Mouse (Mus musculus): ENCODE results near the gene Eif4a2. TPM values are rescaled to one million over a fixed set of nuclear protein-coding genes. Genes with fewer than 3 reads are reported as not detected.
"Not testable (repeated sequence)": the region's sequence is repeated elsewhere in the genome, so short reads cannot be mapped to it uniquely, and the experiment has no call there.

The Eif4a2 gene
- 49.1 and 52.5 TPM in 2 replicates for polyA plus RNA-seq (2015; fragmentation: Nextera tagmentation; extraction: Ambion mirVana)

- H3K4me1 ChIP-seq (ENCODE audit: insufficient read depth) = peaks cover 26% of the 10 kb centered on the region
- H3K4me3 ChIP-seq (ENCODE audit: low read depth, low read length) = peak within 1 kb of the TSS; percentile 94
- H3K9ac ChIP-seq (replicated peaks) = peak within 1 kb of the TSS; percentile 96
- H3K27ac ChIP-seq (ENCODE audit: low read depth) = peak within 1 kb of the TSS; percentile 96
- under 1% methylated on average over 71 of the region's 71 CpGs for WGBS (ENCODE audit: insufficient replicate concordance)
- H3K36me3 ChIP-seq (replicated peaks; ENCODE audit: insufficient read depth, low read length) = peaks cover 34% of the 10 kb centered on the region
- H3K4me2 ChIP-seq (ENCODE audit: low read depth, low read length) = peak within 1 kb of the TSS; percentile 89
- ATAC-seq = peak; percentile 92
- DNase-seq = peak; percentile 93
- no peaks in the 10 kb centered on the region for H3K27me3 ChIP-seq (ENCODE audit: insufficient read depth, low read length)
- no peaks in the 10 kb centered on the region for H3K9me3 ChIP-seq (ENCODE audit: low read length)
- TF ChIP-seq EP300 (IDR thresholded peaks at IDR 0.05; ENCODE audit: low read depth) (peak; percentile 40; the same call in 1 of the 2 replicates), CTCF (IDR thresholded peaks at IDR 0.05; ENCODE audit: low read depth) (peak; percentile 48)
Observed at GRCm38 (mm10) chr16:23107231-23107942, at the start of gene Eif4a2. TSS of gene Eif4a2 (plus strand) at chr16:23107444.

- H3K4me3 ChIP-seq (ENCODE audit: low read depth, low read length) = peak within 1 kb of the TSS; percentile 42
- WGBS (ENCODE audit: insufficient replicate concordance) = 62% methylated on average over 1 of the region's 1 CpGs
- peak; percentile 89 for ATAC-seq
- H3K9me3 ChIP-seq (ENCODE audit: low read length); H3K27me3 ChIP-seq (ENCODE audit: insufficient read depth, low read length); H3K36me3 ChIP-seq (replicated peaks; ENCODE audit: insufficient read depth, low read length); H3K4me1 ChIP-seq (ENCODE audit: insufficient read depth): not testable (repeated sequence)
- H3K4me2 ChIP-seq (ENCODE audit: low read depth, low read length) = peak within 1 kb of the TSS; percentile 40; the same call in 1 of the 2 replicates
- TF ChIP-seq EP300 (IDR thresholded peaks at IDR 0.05; ENCODE audit: low read depth) = peak; percentile 78
- peak within 1 kb of the TSS; percentile 63 for H3K9ac ChIP-seq (replicated peaks)
- DNase-seq = peak; percentile 60
- H3K27ac ChIP-seq (ENCODE audit: low read depth) = peak within 1 kb of the TSS; percentile 89
Observed at GRCm38 (mm10) chr16:23057668-23058447, 49.4 kb upstream of the Eif4a2 start, which contains the start of gene Kng1. TSS of gene Kng1 (plus strand) at chr16:23057865.

GRCm38 (mm10) chr16:23059630-23060029, 47.6 kb upstream of the Eif4a2 start:
- H3K27me3 ChIP-seq (ENCODE audit: insufficient read depth, low read length); H3K36me3 ChIP-seq (replicated peaks; ENCODE audit: insufficient read depth, low read length); H3K9ac ChIP-seq (replicated peaks); H3K9me3 ChIP-seq (ENCODE audit: low read length); DNase-seq; H3K4me1 ChIP-seq (ENCODE audit: insufficient read depth); ATAC-seq: not testable (repeated sequence)
- Histone ChIP-seq H3K4me2 (ENCODE audit: low read depth, low read length) (peak overlapping the region; percentile 56; the same call in 1 of the 2 replicates), H3K4me3 (ENCODE audit: low read depth, low read length) (peak overlapping the region; percentile 42; the same call in 1 of the 2 replicates), H3K27ac (ENCODE audit: low read depth) (peak overlapping the region; percentile 57)
- 39% methylated on average over 4 of the region's 4 CpGs for WGBS (ENCODE audit: insufficient replicate concordance)

- not testable (repeated sequence) for H3K4me1 ChIP-seq (ENCODE audit: insufficient read depth); H3K36me3 ChIP-seq (replicated peaks; ENCODE audit: insufficient read depth, low read length); H3K27me3 ChIP-seq (ENCODE audit: insufficient read depth, low read length); ATAC-seq; H3K9me3 ChIP-seq (ENCODE audit: low read length); DNase-seq; H3K4me3 ChIP-seq (ENCODE audit: low read depth, low read length); H3K27ac ChIP-seq (ENCODE audit: low read depth); H3K9ac ChIP-seq (replicated peaks)
- 82% methylated on average over 5 of the region's 5 CpGs for WGBS (ENCODE audit: insufficient replicate concordance)
- peak overlapping the region; percentile 56 for H3K4me2 ChIP-seq (ENCODE audit: low read depth, low read length)
Observed at GRCm38 (mm10) chr16:23060781-23061325, 46.4 kb upstream of the Eif4a2 start.

- H3K27me3 ChIP-seq (ENCODE audit: insufficient read depth, low read length); H3K4me1 ChIP-seq (ENCODE audit: insufficient read depth); H3K36me3 ChIP-seq (replicated peaks; ENCODE audit: insufficient read depth, low read length); H3K4me2 ChIP-seq (ENCODE audit: low read depth, low read length); H3K27ac ChIP-seq (ENCODE audit: low read depth); H3K9me3 ChIP-seq (ENCODE audit: low read length); H3K4me3 ChIP-seq (ENCODE audit: low read depth, low read length); ATAC-seq; H3K9ac ChIP-seq (replicated peaks); DNase-seq: not testable (repeated sequence)
- 82% methylated on average over 6 of the region's 6 CpGs for WGBS (ENCODE audit: insufficient replicate concordance)
Observed at GRCm38 (mm10) chr16:23077516-23077915, 29.7 kb upstream of the Eif4a2 start.

- not testable (repeated sequence) for H3K4me3 ChIP-seq (ENCODE audit: low read depth, low read length); H3K36me3 ChIP-seq (replicated peaks; ENCODE audit: insufficient read depth, low read length); H3K4me2 ChIP-seq (ENCODE audit: low read depth, low read length); H3K27ac ChIP-seq (ENCODE audit: low read depth); ATAC-seq; H3K4me1 ChIP-seq (ENCODE audit: insufficient read depth); DNase-seq; H3K27me3 ChIP-seq (ENCODE audit: insufficient read depth, low read length); H3K9ac ChIP-seq (replicated peaks); H3K9me3 ChIP-seq (ENCODE audit: low read length)
- 71% methylated on average over 8 of the region's 8 CpGs for WGBS (ENCODE audit: insufficient replicate concordance)
Observed at GRCm38 (mm10) chr16:23087159-23087558, 20.1 kb upstream of the Eif4a2 start.

Measured in liver, postnatal 0 days (tissue).